Mouse (Mus musculus): ENCODE data around the gene Atp6v0e. TPM values are rescaled to one million over a fixed set of nuclear protein-coding genes. Genes with fewer than 3 reads are reported as not detected.

Gene Atp6v0e
- 10.5 and 12.9 TPM in 2 replicates for polyA plus RNA-seq (2012)

DNA sequence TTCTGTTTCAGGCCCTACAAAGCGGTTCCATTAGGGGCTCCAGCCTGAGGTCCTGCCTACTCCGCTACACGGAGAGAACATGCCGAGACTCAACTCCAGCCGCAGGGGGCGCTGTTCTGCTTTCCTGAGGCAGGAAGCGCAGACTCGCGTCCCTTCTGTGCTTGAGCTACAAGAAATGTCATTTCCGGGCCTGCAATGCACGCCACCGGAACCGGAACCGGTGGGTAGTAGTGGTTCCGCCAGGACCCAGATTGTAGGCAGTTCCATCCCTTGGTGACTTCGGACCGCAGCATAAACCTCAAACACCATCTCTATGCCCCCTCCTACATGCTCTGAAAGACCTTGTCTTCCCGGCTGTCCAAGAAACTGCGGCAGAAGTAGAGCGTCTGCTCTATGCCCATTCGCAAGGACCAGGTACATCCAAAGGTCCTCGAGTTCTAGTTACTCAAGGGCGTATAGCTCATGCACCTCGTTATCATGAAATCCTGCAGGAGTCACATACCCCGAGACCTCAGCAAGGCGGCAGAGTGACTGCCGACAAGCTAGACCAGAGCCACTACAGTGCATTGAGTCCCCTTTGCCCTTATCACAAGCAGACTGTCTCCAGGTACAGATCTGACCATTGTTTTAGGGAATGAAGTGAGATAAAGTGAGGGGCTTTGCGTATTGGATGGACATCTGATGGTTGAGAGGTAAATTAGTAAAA lies at the start of gene Atp6v0e:
Gene Atp6v0e (plus strand): TSS at position 254 of the 706 bp plus-strand sequence.

DNA sequence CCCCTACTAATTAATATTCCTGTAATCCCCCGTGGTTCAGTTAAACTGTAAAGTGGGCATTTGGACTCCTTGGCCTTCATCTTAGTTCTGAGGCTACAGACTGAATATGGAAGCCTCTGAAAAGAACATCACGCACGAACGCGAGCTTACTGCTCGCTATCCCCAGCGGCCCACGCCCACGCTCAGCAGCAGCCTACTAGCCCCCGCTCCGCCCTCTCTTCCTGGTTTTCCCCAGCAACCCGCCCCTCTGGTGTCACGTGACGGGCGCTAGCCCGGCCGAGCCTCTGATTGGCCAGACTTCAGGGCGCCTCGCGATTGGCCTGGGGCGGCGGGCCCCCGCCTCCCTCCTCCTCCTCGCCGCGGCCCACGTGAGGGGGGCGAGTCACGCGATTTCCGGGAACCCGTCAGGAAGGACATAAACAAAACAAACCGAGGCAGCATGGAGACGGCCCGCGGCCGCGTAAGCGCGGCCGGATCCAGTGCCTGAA lies 52.3 kb downstream of the Atp6v0e start, which contains the start of gene Crebrf:
Gene Crebrf (plus strand): TSS at position 380 of the 488 bp plus-strand sequence.

Other genes starting within 250 kb of the Atp6v0e start
- 2.2 and 2.3 TPM in 2 replicates for gene Neurl1b, start 248.4 kb upstream of the Atp6v0e start, polyA plus RNA-seq (2012)
- 49.1 and 50.4 TPM in 2 replicates for gene Ergic1, start 101.7 kb upstream of the Atp6v0e start, polyA plus RNA-seq (2012)
- 185 and 386 TPM in 2 replicates for gene Dusp1, start 101.1 kb upstream of the Atp6v0e start, polyA plus RNA-seq (2012)
- 1.5 and 2.3 TPM in 2 replicates for gene Crebrf, start 52.4 kb downstream of the Atp6v0e start, polyA plus RNA-seq (2012)
- gene Bnip1, start 117.8 kb downstream of the Atp6v0e start, polyA plus RNA-seq (2012): 22.3 and 26.4 TPM in 2 replicates
- 0.04 TPM in 1 of 2 replicates, not detected in the other for gene Nkx2-5, start 181.8 kb downstream of the Atp6v0e start, polyA plus RNA-seq (2012)